28 mouse cellular contexts compared by ENCODE assay signal in genomic region chr13:117390287-117390686, GRCm38 (mm10).
DNase-seq lines count a peak whose midpoint lies in the region; ATAC-seq and TF ChIP-seq lines count a peak whose summit lies in the region.
"Had no signal": no experiment of that assay in that cellular context is flagged by ENCODE, and none has a peak within 500 bp of the region (broad histone marks: within the 10 kb centered on the region; RNA-seq: fewer than 3 reads in every experiment).

No protein-coding gene starts in this region.

- H3K9ac ChIP-seq in lung, embryonic 14.5 days, result no peak overlapping the region
- no peak overlapping the region for H3K9ac ChIP-seq in heart, adult 2 months (ENCODE audit: low read depth, low read length)
- H3K9ac ChIP-seq: embryonic facial prominence, embryonic 12.5 days; embryonic facial prominence, embryonic 15.5 days; forebrain, embryonic 13.5 days; heart, embryonic 13.5 days; hindbrain, embryonic 12.5 days; hindbrain, embryonic 15.5 days had no signal

- DNase-seq in lung, embryonic 14.5 days, result peak; percentile 23
- no peak for DNase-seq in lung, adult 18-20 months
- DNase-seq in 3T3-L1 (ENCODE audit: low read depth, low spot score) (peak; percentile 20), NIH3T3 (ENCODE audit: low read depth) (peak; percentile 5)
- no peak for DNase-seq in retina, postnatal 1 day
- no peak for DNase-seq in heart, adult 2 months
- DNase-seq: adrenal gland, adult 2 months; adrenal gland, postnatal 14 days; cerebellum, adult 11 months; cerebellum, adult 2 months; cerebellum, adult 9-11 months; cerebellum, postnatal 25 days; gastrocnemius, adult 2 months; gastrocnemius, postnatal 14 days; heart, adult 11 months; heart, postnatal 14 days; heart, postnatal 4 days had no signal

- H3K27ac ChIP-seq in lung, embryonic 14.5 days (ENCODE audit: low read depth), result no peak overlapping the region
- no peak overlapping the region for H3K27ac ChIP-seq in heart, adult 2 months
- H3K27ac ChIP-seq: embryonic facial prominence, embryonic 12.5 days; embryonic facial prominence, embryonic 15.5 days; forebrain, embryonic 13.5 days; gastrocnemius, adult 2 months; heart, embryonic 10.5 days; heart, embryonic 13.5 days; hindbrain, embryonic 12.5 days; hindbrain, embryonic 15.5 days had no signal

- no peak overlapping the region for H3K4me2 ChIP-seq in lung, embryonic 14.5 days
- H3K4me2 ChIP-seq: embryonic facial prominence, embryonic 12.5 days; embryonic facial prominence, embryonic 15.5 days; forebrain, embryonic 13.5 days; heart, embryonic 13.5 days; hindbrain, embryonic 12.5 days; hindbrain, embryonic 15.5 days had no signal

- H3K9me3 ChIP-seq in lung, embryonic 14.5 days (ENCODE audit: low read depth, low read length), result no peaks in the 10 kb centered on the region
- H3K9me3 ChIP-seq: embryonic facial prominence, embryonic 12.5 days; embryonic facial prominence, embryonic 15.5 days; forebrain, embryonic 13.5 days; heart, embryonic 10.5 days; heart, embryonic 13.5 days; hindbrain, embryonic 12.5 days; hindbrain, embryonic 15.5 days had no signal

- H3K4me3 ChIP-seq in lung, embryonic 14.5 days (ENCODE audit: low read depth, low read length), result no peak overlapping the region
- H3K4me3 ChIP-seq in heart, adult 2 months, result no peak overlapping the region
- H3K4me3 ChIP-seq: embryonic facial prominence, embryonic 12.5 days; embryonic facial prominence, embryonic 15.5 days; erythroblast, embryonic 14.5 days; forebrain, embryonic 13.5 days; gastrocnemius, adult 2 months; heart, embryonic 10.5 days; heart, embryonic 13.5 days; hindbrain, embryonic 12.5 days; hindbrain, embryonic 15.5 days had no signal

- no peaks in the 10 kb centered on the region; the same call in 1 of the 2 replicates for H3K4me1 ChIP-seq in lung, embryonic 14.5 days (ENCODE audit: insufficient read depth)
- H3K4me1 ChIP-seq in heart, adult 2 months (ENCODE audit: control insufficient read depth, insufficient read depth, low read length), result no peaks in the 10 kb centered on the region
- H3K4me1 ChIP-seq: embryonic facial prominence, embryonic 12.5 days; embryonic facial prominence, embryonic 15.5 days; forebrain, embryonic 13.5 days; heart, embryonic 10.5 days; heart, embryonic 13.5 days; hindbrain, embryonic 12.5 days; hindbrain, embryonic 15.5 days had no signal

- no peaks in the 10 kb centered on the region for H3K36me3 ChIP-seq in lung, embryonic 14.5 days (ENCODE audit: insufficient read depth)
- H3K36me3 ChIP-seq in heart, adult 2 months (ENCODE audit: control insufficient read depth, insufficient read depth, low read length), result no peaks in the 10 kb centered on the region
- H3K36me3 ChIP-seq: embryonic facial prominence, embryonic 12.5 days; embryonic facial prominence, embryonic 15.5 days; G1E; heart, embryonic 10.5 days; heart, embryonic 13.5 days; hindbrain, embryonic 12.5 days; hindbrain, embryonic 15.5 days had no signal

- no peaks in the 10 kb centered on the region for H3K79me2 ChIP-seq in heart, adult 2 months (replicated peaks; ENCODE audit: control insufficient read depth, insufficient read depth, low read length)

- TF ChIP-seq POLR2A in heart, adult 2 months (IDR thresholded peaks at IDR 0.05; ENCODE audit: insufficient read depth, low read depth, low read length), result no peak

- ATAC-seq in lung, embryonic 14.5 days (ENCODE audit: insufficient read depth), result peak; percentile 22; the same call in 1 of the 2 replicates
- ATAC-seq: forebrain, embryonic 13.5 days; forebrain, embryonic 16.5 days had no signal

- no peak for TF ChIP-seq EP300 in heart, adult 2 months (IDR thresholded peaks at IDR 0.05; ENCODE audit: insufficient read depth, low read depth, low read length)

- TF ChIP-seq CTCF in lung, embryonic 14.5 days (IDR thresholded peaks at IDR 0.05; ENCODE audit: low read depth), result no peak
- no peak for TF ChIP-seq CTCF in heart, adult 2 months (IDR thresholded peaks at IDR 0.05)

- intact Hi-C loops in heart, adult 2 months (cut with DNase I), result no loop called here

- H3K27me3 ChIP-seq in lung, embryonic 14.5 days (ENCODE audit: insufficient read depth, low read length), result no peaks in the 10 kb centered on the region
- no peaks in the 10 kb centered on the region for H3K27me3 ChIP-seq in heart, adult 2 months (ENCODE audit: control insufficient read depth, insufficient read depth, low read length)
- H3K27me3 ChIP-seq: CH12.LX; embryonic facial prominence, embryonic 12.5 days; embryonic facial prominence, embryonic 15.5 days; forebrain, embryonic 13.5 days; heart, embryonic 13.5 days; hindbrain, embryonic 12.5 days; hindbrain, embryonic 15.5 days had no signal

Comparison
In these comparisons a context has a peak if more than half of its experiments do, and no peak if none do; other contexts are left out.
1. DNase-seq: peak in lung, embryonic 14.5 days (single experiment), 3T3-L1 (single experiment) and NIH3T3 (single experiment); none in lung, adult 18-20 months (0 of 2), retina, postnatal 1 day (single experiment) and heart, adult 2 months (0 of 2).